Mouse (Mus musculus): ENCODE measurements around the gene Gpx2. TPM values are rescaled to one million over a fixed set of nuclear protein-coding genes. Genes with fewer than 3 reads are reported as not detected.

Gpx2 gene
- polyA plus RNA-seq, 1 experiment from 2014 or later: not detected

GRCm38 (mm10) chr12:76776898-76777297 lies 18.5 kb downstream of the Gpx2 start:
- WGBS: 55% methylated on average over 5 of the region's 5 CpGs
- H3K36me3 ChIP-seq (ENCODE audit: control insufficient read depth, insufficient read depth, low read length): no peaks in the 10 kb centered on the region; the same call in 1 of the 2 replicates
- no peak overlapping the region for H3K9ac ChIP-seq (ENCODE audit: low read depth, low read length)
- H3K27me3 ChIP-seq (replicated peaks; ENCODE audit: control insufficient read depth, insufficient read depth, low read length): no peaks in the 10 kb centered on the region
- H3K9me3 ChIP-seq (ENCODE audit: control insufficient read depth, low read length): no peaks in the 10 kb centered on the region
- DNase-seq (ENCODE audit: low spot score): no peak
- H3K27ac ChIP-seq (ENCODE audit: low read depth, low read length): no peak overlapping the region
- H3K4me2 ChIP-seq: no peak overlapping the region
- H3K4me3 ChIP-seq (ENCODE audit: low read depth, low read length): no peak overlapping the region
- no peak for ATAC-seq (replicated peaks; ENCODE audit: low FRiP score)
- no peaks in the 10 kb centered on the region; the same call in 1 of the 2 replicates for H3K4me1 ChIP-seq (replicated peaks; ENCODE audit: control insufficient read depth, insufficient read depth, low read length)

DNA sequence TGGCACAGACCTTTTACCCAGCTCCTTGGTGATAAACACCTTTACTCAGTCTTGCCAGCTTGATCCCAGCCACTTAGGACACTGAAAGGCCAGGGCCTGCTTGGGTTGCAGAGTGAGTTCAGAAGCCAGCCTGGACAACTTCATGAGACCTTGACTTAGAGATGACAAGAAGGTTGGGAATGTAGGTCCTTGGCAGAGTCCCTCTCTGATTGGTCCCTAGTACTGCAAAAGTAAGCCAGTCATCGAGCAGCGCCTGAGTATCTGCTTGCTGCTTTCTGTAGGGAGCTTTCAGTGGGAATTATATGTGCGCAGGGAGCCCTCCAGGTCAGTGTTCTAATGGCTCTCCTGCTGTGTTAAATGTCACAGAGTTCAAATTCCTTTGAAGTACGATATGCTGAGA lies 20.2 kb downstream of the Gpx2 start:
- Histone ChIP-seq H3K36me3 (ENCODE audit: control insufficient read depth, insufficient read depth, low read length) (no peaks in the 10 kb centered on the region; the same call in 1 of the 2 replicates), H3K9me3 (ENCODE audit: control insufficient read depth, low read length) (no peaks in the 10 kb centered on the region), H3K4me1 (replicated peaks; ENCODE audit: control insufficient read depth, insufficient read depth, low read length) (no peaks in the 10 kb centered on the region; the same call in 1 of the 2 replicates), H3K4me2 (no peak overlapping the region), H3K4me3 (ENCODE audit: low read depth, low read length) (no peak overlapping the region), H3K27me3 (replicated peaks; ENCODE audit: control insufficient read depth, insufficient read depth, low read length) (no peaks in the 10 kb centered on the region), H3K9ac (ENCODE audit: low read depth, low read length) (no peak overlapping the region), H3K27ac (ENCODE audit: low read depth, low read length) (no peak overlapping the region)
- DNase-seq (ENCODE audit: low spot score) (no peak), ATAC-seq (replicated peaks; ENCODE audit: low FRiP score) (no peak)
- WGBS: 81% methylated on average over 4 of the region's 4 CpGs

- ATAC-seq (replicated peaks; ENCODE audit: low FRiP score) (no peak), DNase-seq (ENCODE audit: low spot score) (no peak)
- WGBS: 64% methylated on average over 3 of the region's 3 CpGs
- Histone ChIP-seq H3K36me3 (ENCODE audit: control insufficient read depth, insufficient read depth, low read length) (no peaks in the 10 kb centered on the region; the same call in 1 of the 2 replicates), H3K4me2 (no peak overlapping the region), H3K27me3 (replicated peaks; ENCODE audit: control insufficient read depth, insufficient read depth, low read length) (no peaks in the 10 kb centered on the region), H3K4me1 (replicated peaks; ENCODE audit: control insufficient read depth, insufficient read depth, low read length) (no peaks in the 10 kb centered on the region; the same call in 1 of the 2 replicates), H3K27ac (ENCODE audit: low read depth, low read length) (no peak overlapping the region), H3K4me3 (ENCODE audit: low read depth, low read length) (no peak overlapping the region), H3K9ac (ENCODE audit: low read depth, low read length) (no peak overlapping the region), H3K9me3 (ENCODE audit: control insufficient read depth, low read length) (no peaks in the 10 kb centered on the region)
Measured at GRCm38 (mm10) chr12:76774652-76775051, 20.7 kb downstream of the Gpx2 start.

GRCm38 (mm10) chr12:76771540-76771939 lies 23.8 kb downstream of the Gpx2 start:
- Histone ChIP-seq H3K27ac (ENCODE audit: low read depth, low read length) (no peak overlapping the region), H3K27me3 (replicated peaks; ENCODE audit: control insufficient read depth, insufficient read depth, low read length) (no peaks in the 10 kb centered on the region), H3K9me3 (ENCODE audit: control insufficient read depth, low read length) (no peaks in the 10 kb centered on the region), H3K4me2 (no peak overlapping the region), H3K9ac (ENCODE audit: low read depth, low read length) (no peak overlapping the region), H3K4me3 (ENCODE audit: low read depth, low read length) (no peak overlapping the region), H3K4me1 (replicated peaks; ENCODE audit: control insufficient read depth, insufficient read depth, low read length) (no peaks in the 10 kb centered on the region; the same call in 1 of the 2 replicates), H3K36me3 (ENCODE audit: control insufficient read depth, insufficient read depth, low read length) (no peaks in the 10 kb centered on the region; the same call in 1 of the 2 replicates)
- WGBS: 83% methylated on average over 5 of the region's 5 CpGs
- no peak for DNase-seq (ENCODE audit: low spot score)
- no peak for ATAC-seq (replicated peaks; ENCODE audit: low FRiP score)

- H3K4me1 ChIP-seq (replicated peaks; ENCODE audit: control insufficient read depth, insufficient read depth, low read length): peaks cover 2% of the 10 kb centered on the region; the same call in 1 of the 2 replicates
- no peak overlapping the region for H3K4me2 ChIP-seq
- H3K9ac ChIP-seq (ENCODE audit: low read depth, low read length): no peak overlapping the region
- ATAC-seq (replicated peaks; ENCODE audit: low FRiP score) (no peak), DNase-seq (ENCODE audit: low spot score) (no peak)
- 78% methylated on average over 5 of the region's 5 CpGs for WGBS
- H3K27ac ChIP-seq (ENCODE audit: low read depth, low read length): no peak overlapping the region
- no peaks in the 10 kb centered on the region for H3K9me3 ChIP-seq (ENCODE audit: control insufficient read depth, low read length)
- no peaks in the 10 kb centered on the region for H3K27me3 ChIP-seq (replicated peaks; ENCODE audit: control insufficient read depth, insufficient read depth, low read length)
- no peaks in the 10 kb centered on the region; the same call in 1 of the 2 replicates for H3K36me3 ChIP-seq (ENCODE audit: control insufficient read depth, insufficient read depth, low read length)
- no peak overlapping the region for H3K4me3 ChIP-seq (ENCODE audit: low read depth, low read length)
Measured at GRCm38 (mm10) chr12:76770841-76771500, 24.4 kb downstream of the Gpx2 start.

- Histone ChIP-seq H3K9me3 (ENCODE audit: control insufficient read depth, low read length) (no peaks in the 10 kb centered on the region), H3K4me2 (peak overlapping the region; percentile 90), H3K4me1 (replicated peaks; ENCODE audit: control insufficient read depth, insufficient read depth, low read length) (peaks cover 3% of the 10 kb centered on the region; the same call in 1 of the 2 replicates), H3K27ac (ENCODE audit: low read depth, low read length) (no peak overlapping the region; the same call in 1 of the 2 replicates), H3K9ac (ENCODE audit: low read depth, low read length) (peak overlapping the region; percentile 77), H3K27me3 (replicated peaks; ENCODE audit: control insufficient read depth, insufficient read depth, low read length) (0 out of 2 replicates have a peak, but pooled peaks cover 2% of the 10 kb centered on the region), H3K36me3 (ENCODE audit: control insufficient read depth, insufficient read depth, low read length) (no peaks in the 10 kb centered on the region; the same call in 1 of the 2 replicates), H3K4me3 (ENCODE audit: low read depth, low read length) (peak overlapping the region; percentile 78)
- 31% methylated on average over 20 of the region's 20 CpGs for WGBS
- DNase-seq (ENCODE audit: low spot score): peak; percentile 37
- ATAC-seq (replicated peaks; ENCODE audit: low FRiP score): no peak
Measured at GRCm38 (mm10) chr12:76765901-76766630, 29.3 kb downstream of the Gpx2 start.

DNA sequence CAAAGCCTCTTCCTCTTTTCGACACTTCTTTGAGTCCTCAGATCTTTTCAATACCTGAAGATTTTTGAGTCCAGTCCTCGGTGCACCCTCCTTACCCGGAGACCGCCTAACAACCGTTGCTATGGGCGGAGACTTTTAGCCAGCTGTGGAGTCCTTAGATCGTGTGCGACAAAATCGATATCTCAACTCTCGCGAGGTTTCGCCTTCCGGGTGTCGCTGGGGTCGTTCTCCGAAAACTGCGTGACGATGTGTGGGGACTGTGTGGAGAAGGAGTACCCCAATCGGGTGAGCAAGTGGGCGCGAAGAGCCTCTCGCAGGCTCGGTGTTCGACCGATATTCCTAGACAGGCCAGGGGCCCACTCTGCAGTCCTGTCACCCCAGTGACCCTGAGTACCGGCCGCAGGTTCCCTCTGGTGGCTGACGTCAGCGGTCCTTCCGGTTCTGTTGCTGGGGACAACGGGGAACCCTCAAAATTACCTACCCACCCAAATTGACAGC lies 30.0 kb downstream of the Gpx2 start, which contains the start of the genes Churc1 and Fntb:
Gene Churc1, plus strand, starts transcription at position 185 of the 498 bp plus-strand sequence.
Gene Fntb, plus strand, starts transcription at position 236 of the 498 bp plus-strand sequence.
- H3K9me3 ChIP-seq (ENCODE audit: control insufficient read depth, low read length): no peaks in the 10 kb centered on the region
- H3K27me3 ChIP-seq (replicated peaks; ENCODE audit: control insufficient read depth, insufficient read depth, low read length): 0 out of 2 replicates have a peak, but pooled peaks cover 2% of the 10 kb centered on the region
- H3K4me3 ChIP-seq (ENCODE audit: low read depth, low read length): peak within 1 kb of the TSS; percentile 78
- DNase-seq (ENCODE audit: low spot score) (peak; percentile 88), ATAC-seq (replicated peaks; ENCODE audit: low FRiP score) (peak; percentile 99)
- no peaks in the 10 kb centered on the region; the same call in 1 of the 2 replicates for H3K36me3 ChIP-seq (ENCODE audit: control insufficient read depth, insufficient read depth, low read length)
- H3K4me2 ChIP-seq: peak within 1 kb of the TSS; percentile 90
- peaks cover 3% of the 10 kb centered on the region; the same call in 1 of the 2 replicates for H3K4me1 ChIP-seq (replicated peaks; ENCODE audit: control insufficient read depth, insufficient read depth, low read length)
- under 1% methylated on average over 31 of the region's 31 CpGs for WGBS
- H3K27ac ChIP-seq (ENCODE audit: low read depth, low read length): peak within 1 kb of the TSS; percentile 79
- H3K9ac ChIP-seq (ENCODE audit: low read depth, low read length): peak within 1 kb of the TSS; percentile 77

DNA sequence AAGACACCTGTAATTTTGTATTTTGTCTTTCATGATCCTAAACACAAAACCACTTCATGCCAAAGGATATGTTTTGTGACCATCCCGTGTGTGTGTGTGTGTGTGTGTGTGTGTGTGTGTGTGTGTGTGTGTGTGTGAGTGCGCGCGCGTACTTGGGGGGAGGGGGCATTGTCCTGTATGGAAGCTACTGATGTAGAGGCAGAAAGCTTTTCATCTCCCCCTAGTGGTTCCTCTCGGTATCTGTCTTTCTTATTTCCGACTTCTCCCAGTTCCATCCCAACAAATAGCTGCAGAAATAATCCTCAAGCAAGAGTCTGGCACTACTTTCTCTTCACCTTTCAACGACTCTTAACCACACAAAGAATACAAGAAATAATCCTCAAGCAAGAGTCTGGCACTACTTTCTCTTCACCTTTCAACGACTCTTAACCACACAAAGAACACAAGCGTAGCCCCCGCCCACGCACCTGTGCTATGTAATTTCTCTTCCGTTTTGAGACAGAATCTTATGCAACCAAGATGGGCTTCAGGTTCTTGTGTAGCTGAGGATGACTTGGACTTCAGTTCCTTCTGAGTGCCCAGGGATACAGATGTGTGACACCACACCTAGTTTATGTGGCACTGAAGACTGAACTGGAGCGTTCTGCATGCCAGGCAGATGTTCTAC lies 42.6 kb downstream of the Gpx2 start:
- WGBS: 45% methylated on average over 14 of the region's 14 CpGs
- no peak for ATAC-seq (replicated peaks; ENCODE audit: low FRiP score)

More for the DNA sequence above, 42.6 kb downstream of the Gpx2 start:
- no peak overlapping the region for H3K4me2 ChIP-seq
- no peak overlapping the region for H3K4me3 ChIP-seq (ENCODE audit: low read depth, low read length)
- H3K4me1 ChIP-seq (replicated peaks; ENCODE audit: control insufficient read depth, insufficient read depth, low read length): no peaks in the 10 kb centered on the region
- DNase-seq (ENCODE audit: low spot score): no peak
- no peak overlapping the region for H3K27ac ChIP-seq (ENCODE audit: low read depth, low read length)
- H3K36me3 ChIP-seq (ENCODE audit: control insufficient read depth, insufficient read depth, low read length): no peaks in the 10 kb centered on the region
- no peaks in the 10 kb centered on the region for H3K9me3 ChIP-seq (ENCODE audit: control insufficient read depth, low read length)
- H3K9ac ChIP-seq (ENCODE audit: low read depth, low read length): no peak overlapping the region
- H3K27me3 ChIP-seq (replicated peaks; ENCODE audit: control insufficient read depth, insufficient read depth, low read length): no peaks in the 10 kb centered on the region

Measured in liver, embryonic 11.5 days (tissue).